Comparison of ENCODE assay signal across 11 mouse cellular contexts in genomic region chr2:109896311-109896710, GRCm38 (mm10). TPM values are rescaled to one million over a fixed set of nuclear protein-coding genes. Genes with fewer than 3 reads are reported as not detected.
DNase-seq lines count a peak whose midpoint lies in the region; TF ChIP-seq lines count a peak whose summit lies in the region.
"Had no signal": no experiment of that assay in that cellular context is flagged by ENCODE, and none has a peak within 500 bp of the region (broad histone marks: within the 10 kb centered on the region; RNA-seq: fewer than 3 reads in every experiment).

No protein-coding gene starts in this region.

- no peak overlapping the region for H3K27ac ChIP-seq in left cerebral cortex, adult 2 months
- H3K27ac ChIP-seq: heart, embryonic 10.5 days; hindbrain, embryonic 15.5 days had no signal

- H3K4me3 ChIP-seq in left cerebral cortex, adult 2 months, result no peak overlapping the region
- H3K4me3 ChIP-seq: heart, embryonic 10.5 days; hindbrain, embryonic 15.5 days had no signal

- no peak for DNase-seq in left cerebral cortex, adult 2 months (ENCODE audit: extremely low spot score in 1 of 2, low spot score in 2 of 2)
- DNase-seq in left cerebral cortex, postnatal 4 days, result no peak
- DNase-seq in CD4-positive helper T cell, adult 2 months (ENCODE audit: low read depth, low spot score), result peak; percentile 16
- DNase-seq in NIH3T3 (ENCODE audit: low read depth), result peak; percentile 32
- peak; percentile 35 for DNase-seq in naive thymus-derived CD4-positive, alpha-beta T cell, adult 2 months (ENCODE audit: low read depth)
- DNase-seq in layer of hippocampus, postnatal 25 days (ENCODE audit: extremely low spot score in 1 of 2, low spot score in 1 of 2), result no peak
- no peak for DNase-seq in thymus, postnatal 36 days
- DNase-seq: cerebellum, adult 9-11 months; kidney, postnatal 25 days had no signal

- TF ChIP-seq CTCF in left cerebral cortex, adult 2 months (IDR thresholded peaks at IDR 0.05), result peak; percentile 54

- intact Hi-C loops in left cerebral cortex, adult 2 months (cut with DNase I), result loop anchor here (5.0 kb wide), 1 partner anchor 1929 kb away; no protein-coding TSS in a partner anchor
- intact Hi-C loops in left cerebral cortex, postnatal 4 days (cut with DNase I), result no loop called here

RNA-seq across cellular contexts. Expression of gene Lin7c, which starts 5.7 kb away (rescaled TPM):
- total RNA-seq in left cerebral cortex, adult 2 months (2021), result 10 to 100 TPM; 74.8 to 83.4 TPM
- 100 to 1,000 TPM; 230 to 234 TPM for total RNA-seq in left cerebral cortex, postnatal 4 days (2021)
- 100 to 1,000 TPM; 110 to 111 TPM for total RNA-seq in layer of hippocampus, postnatal 25 days (2021)

RNA-seq across cellular contexts. Expression of gene Lgr4, which starts 21.1 kb away (rescaled TPM):
- total RNA-seq in left cerebral cortex, adult 2 months (2021), result 10 to 100 TPM; 25.1 to 25.3 TPM
- total RNA-seq in left cerebral cortex, postnatal 4 days (2021), result 10 to 100 TPM; 17.1 to 20.1 TPM
- total RNA-seq in layer of hippocampus, postnatal 25 days (2021), result 10 to 100 TPM; 27.7 to 33.5 TPM

Comparison
In these comparisons a context has a peak if more than half of its experiments do, and no peak if none do; other contexts are left out.
1. DNase-seq: peak in CD4-positive helper T cell, adult 2 months (single experiment), NIH3T3 (single experiment) and naive thymus-derived CD4-positive, alpha-beta T cell, adult 2 months (single experiment); none in left cerebral cortex, adult 2 months (0 of 2), left cerebral cortex, postnatal 4 days (single experiment), layer of hippocampus, postnatal 25 days (0 of 2) and thymus, postnatal 36 days (0 of 2).